Mouse (Mus musculus) neutrophil, adult 5-6 weeks (primary cell): ENCODE results near the gene Serf2. TPM values are rescaled to one million over a fixed set of nuclear protein-coding genes. Genes with fewer than 3 reads are reported as not detected.
"Not testable (repeated sequence)": the region's sequence is repeated elsewhere in the genome, so short reads cannot be mapped to it uniquely, and the experiment has no call there.

Experiments used
- ATAC-seq: fragments of 151-379, 151-347 bp; 2 replicates; pipeline ENCODE4 v1.8.0; 2017; ENCODE audit warnings: mild to moderate bottlenecking, moderate TSS enrichment; ENCODE audit not compliant: insufficient number of reproducible peaks, poor library complexity, low FRiP score, severe bottlenecking; ENCODE audit errors: extremely low read depth
- total RNA-seq: library from RNA; stranded (forward); fragments of 200-1000 nt; gene quantifications from 2 replicates; pipeline ENCODE4 v1.2.3, GENCODE M21; 2017

Serf2 gene
- total RNA-seq, 1 experiment from 2014 or later, result 101 TPM

GRCm38 (mm10) chr2:121480498-121480897 is 31.5 kb downstream of the Serf2 start:
- peak; percentile 73; the same call in 1 of the 2 replicates for ATAC-seq

GRCm38 (mm10) chr2:121480916-121481315 is 31.9 kb downstream of the Serf2 start:
- ATAC-seq, result not testable (repeated sequence)

GRCm38 (mm10) chr2:121483576-121483975 is 34.6 kb downstream of the Serf2 start:
- no peak for ATAC-seq

GRCm38 (mm10) chr2:121484403-121484802 is 35.4 kb downstream of the Serf2 start:
- ATAC-seq, result 0 out of 2 replicates have a peak, but pooled peaks have one; percentile 11

- peak; percentile 40; the same call in 1 of the 2 replicates for ATAC-seq
These were observed 52.6 kb downstream of the Serf2 start for GRCm38 (mm10) chr2:121501550-121501949.

GRCm38 (mm10) chr2:121505942-121506882 is 57.2 kb downstream of the Serf2 start, which contains the start of the genes Mfap1a and Wdr76:
Gene Mfap1a, minus strand, starts transcription at chr2:121506665.
Gene Wdr76, plus strand, starts transcription at chr2:121506723.
- ATAC-seq, result peak; percentile 94

GRCm38 (mm10) chr2:121507173-121507950 is 58.4 kb downstream of the Serf2 start:
- ATAC-seq, result no peak

Other genes starting within 250 kb of the Serf2 start
- 43.3 and 53.2 TPM in 2 replicates for gene Trp53bp1, start 177.8 kb upstream of the Serf2 start, total RNA-seq
- gene Map1a, start 159.6 kb upstream of the Serf2 start, total RNA-seq, result not detected in 2 replicates
- 12.8 and 14.2 TPM in 2 replicates for gene Ppip5k1, start 93.8 kb upstream of the Serf2 start, total RNA-seq
- not detected in 2 replicates for gene Ckmt1, start 91.5 kb upstream of the Serf2 start, total RNA-seq
- gene Strc, start 62.0 kb upstream of the Serf2 start, total RNA-seq, result not detected in 2 replicates
- gene Pdia3, start 35.4 kb upstream of the Serf2 start, total RNA-seq, result 81.0 and 85.3 TPM in 2 replicates
- gene Catsper2, start 35.4 kb upstream of the Serf2 start, total RNA-seq, result 2.8 and 3.1 TPM in 2 replicates
- gene Ell3, start 4.9 kb upstream of the Serf2 start, total RNA-seq, result 36.3 and 45.4 TPM in 2 replicates
- gene Hypk, start 4.1 kb downstream of the Serf2 start, total RNA-seq, result 96.9 and 98.5 TPM in 2 replicates
- 2.0 and 4.2 TPM in 2 replicates for gene Serinc4, start 7.6 kb downstream of the Serf2 start, total RNA-seq
- gene Mfap1b, start 24.9 kb downstream of the Serf2 start, total RNA-seq, result 120 and 128 TPM in 2 replicates
- 80.3 and 92.3 TPM in 2 replicates for gene Mfap1a, start 57.5 kb downstream of the Serf2 start, total RNA-seq
- gene Wdr76, start 57.5 kb downstream of the Serf2 start, total RNA-seq, result 11.2 and 11.4 TPM in 2 replicates